Mouse (Mus musculus) heart, adult 2 months (tissue): ENCODE results near the gene Masp2.

Experiments
- EP300 ChIP-seq: fragments of 200-500 bp; IDR thresholded peaks from 2 replicates; pipeline ENCODE4 v1.6.1; 2011; ENCODE audit warnings: low read depth, low read length, control low read depth; ENCODE audit not compliant: insufficient read depth
- POLR2A ChIP-seq: fragments of 200-500 bp; IDR thresholded peaks from 2 replicates; pipeline ENCODE4 v1.6.1; 2011; ENCODE audit warnings: mild to moderate bottlenecking, low read depth, low read length, control low read depth; ENCODE audit not compliant: insufficient read depth

- no peak for TF ChIP-seq EP300
- no peak for TF ChIP-seq POLR2A
These were observed 54.4 kb downstream of the Masp2 start for GRCm38 (mm10) chr4:148656691-148657258.
